Mouse (Mus musculus) liver, embryonic 13.5 days (tissue): ENCODE results near the gene Med13l. TPM values are rescaled to one million over a fixed set of nuclear protein-coding genes. Genes with fewer than 3 reads are reported as not detected.

ENCODE experiments used
- ATAC-seq: fragments of 200-750 bp; cut with Nextera tagmentation; 2 replicates; pipeline ENCODE4 v1.8.0; 2017; ENCODE audit warnings: low read depth, mild to moderate bottlenecking, moderate number of reproducible peaks, moderate library complexity
- DNase-seq: peaks from one replicate; pipeline ENCODE4 v3.0.0; 2022
- H3K27ac ChIP-seq: fragments of 300-500 bp; sonication (generic); 2 replicates; pipeline ENCODE4 v1.5.1; 2015; ENCODE audit warnings: moderate library complexity, mild to moderate bottlenecking, inconsistent platforms
- H3K27me3 ChIP-seq: fragments of 300-500 bp; sonication (generic); 2 replicates; pipeline ENCODE4 v1.6.1; 2015; ENCODE audit warnings: mild to moderate bottlenecking, inconsistent platforms
- H3K36me3 ChIP-seq: fragments of 300-500 bp; sonication (generic); 2 replicates; pipeline ENCODE4 v1.6.1; 2015; ENCODE audit warnings: mild to moderate bottlenecking, inconsistent platforms
- H3K4me1 ChIP-seq: fragments of 300-500 bp; sonication (generic); replicated peaks from 2 replicates; pipeline ENCODE4 v1.6.1; 2015; ENCODE audit warnings: inconsistent platforms
- H3K4me2 ChIP-seq: fragments of 300-500 bp; sonication (generic); 2 replicates; pipeline ENCODE4 v1.6.1; 2015; ENCODE audit warnings: inconsistent platforms, mild to moderate bottlenecking, moderate library complexity
- H3K4me3 ChIP-seq: fragments of 300-500 bp; sonication (generic); replicated peaks from 2 replicates; pipeline ENCODE4 v1.5.1; 2015; ENCODE audit warnings: mild to moderate bottlenecking, inconsistent platforms
- H3K9ac ChIP-seq: fragments of 300-500 bp; sonication (generic); 2 replicates; pipeline ENCODE4 v1.6.1; 2015; ENCODE audit warnings: mild to moderate bottlenecking, inconsistent platforms
- H3K9me3 ChIP-seq: fragments of 300-500 bp; sonication (generic); replicated peaks from 2 replicates; pipeline ENCODE4 v1.6.1; 2016; ENCODE audit warnings: inconsistent platforms
- WGBS: fragments of 180-500 bp; shearing (Covaris S2); methylation state at CpG from one replicate; pipeline ENCODE4 v1.1.7; 2015; ENCODE audit not compliant: insufficient replicate concordance; 5-methylcytosine and 5-hydroxymethylcytosine counted together
- polyA plus RNA-seq: library from polyadenylated mRNA; unstranded; fragments of >200 nt; fragmentation: Nextera tagmentation; extraction: Ambion mirVana; gene quantifications from 2 replicates; pipeline ENCODE4 v1.2.1, GENCODE M21; 2015

The Med13l gene
- polyA plus RNA-seq, 1 experiment from 2014 or later = 10.1 TPM

DNA sequence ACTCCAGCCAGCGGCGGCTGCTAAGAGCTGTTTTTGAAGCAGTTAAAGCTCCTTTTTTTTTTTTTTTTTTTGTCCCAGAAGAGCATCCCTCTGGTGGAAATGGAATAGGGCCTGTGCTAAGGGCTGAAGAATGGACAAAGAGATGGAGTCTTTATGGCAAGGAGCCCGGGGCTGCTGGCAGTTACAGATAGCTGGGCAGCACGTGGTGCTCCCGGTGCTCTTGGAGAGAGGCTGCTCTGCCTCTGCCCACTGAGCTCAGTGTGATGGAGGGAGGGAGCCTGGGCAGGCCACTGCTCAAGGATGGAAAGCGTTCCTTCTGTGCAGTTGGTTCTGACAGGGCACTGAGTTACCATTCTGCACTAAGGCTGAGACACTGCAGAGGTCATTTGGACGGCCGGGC, 53.6 kb downstream of the Med13l start:
- 37% methylated on average over 8 of the region's 8 CpGs for WGBS
- DNase-seq (no peak), ATAC-seq (peak; percentile 45; the same call in 1 of the 2 replicates)
- Histone ChIP-seq H3K9me3 (no peaks in the 10 kb centered on the region), H3K4me1 (peaks cover 63% of the 10 kb centered on the region), H3K27ac (peak overlapping the region; percentile 3), H3K36me3 (peaks cover 11% of the 10 kb centered on the region), H3K4me2 (no peak overlapping the region), H3K27me3 (no peaks in the 10 kb centered on the region), H3K9ac (no peak overlapping the region), H3K4me3 (no peak overlapping the region)

- Histone ChIP-seq H3K36me3 (peaks cover 11% of the 10 kb centered on the region), H3K4me3 (no peak overlapping the region), H3K9ac (no peak overlapping the region), H3K27ac (peak overlapping the region; percentile 3; the same call in 1 of the 2 replicates), H3K27me3 (no peaks in the 10 kb centered on the region), H3K4me1 (peaks cover 63% of the 10 kb centered on the region), H3K4me2 (no peak overlapping the region), H3K9me3 (no peaks in the 10 kb centered on the region)
- no peak for ATAC-seq
- 10% methylated on average over 2 of the region's 2 CpGs for WGBS
- DNase-seq = no peak
These were observed 54.1 kb downstream of the Med13l start for GRCm38 (mm10) chr5:118614571-118614981.

DNA sequence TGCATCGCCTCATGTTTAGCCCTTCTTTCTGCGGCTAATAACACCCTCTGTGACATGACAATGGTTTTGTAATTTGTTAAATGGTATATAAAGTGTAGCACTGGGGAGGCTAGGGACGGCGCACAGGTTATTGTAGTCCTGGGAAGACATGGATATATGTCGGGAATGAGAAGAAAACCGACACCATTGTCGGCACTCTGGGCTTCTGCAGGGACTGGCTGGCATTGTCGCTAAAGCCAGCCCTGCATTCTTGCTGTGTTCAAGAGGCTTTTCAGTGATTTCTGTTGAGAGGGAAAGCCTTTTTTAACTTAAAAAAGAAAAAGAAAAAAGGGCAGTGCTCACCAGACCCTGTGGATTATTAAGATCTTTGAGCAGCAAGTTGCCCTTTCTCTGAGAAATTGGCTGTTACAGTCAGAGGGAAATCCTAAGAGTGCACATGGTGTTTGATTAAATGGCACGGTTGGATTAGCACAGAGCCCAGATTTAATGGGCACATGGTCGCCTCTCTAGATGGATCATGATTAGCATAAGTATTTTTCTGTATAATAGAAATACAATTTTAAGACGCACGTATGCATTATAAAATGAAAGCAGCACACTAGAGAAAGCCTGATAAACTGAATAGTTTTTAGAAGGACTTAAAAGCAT, 58.6 kb downstream of the Med13l start:
- Histone ChIP-seq H3K4me2 (no peak overlapping the region), H3K36me3 (no peaks in the 10 kb centered on the region), H3K4me1 (peaks cover 47% of the 10 kb centered on the region), H3K27me3 (no peaks in the 10 kb centered on the region), H3K27ac (no peak overlapping the region), H3K9ac (no peak overlapping the region), H3K9me3 (no peaks in the 10 kb centered on the region), H3K4me3 (no peak overlapping the region)
- ATAC-seq = no peak
- WGBS = 83% methylated on average over 12 of the region's 12 CpGs
- DNase-seq = no peak

DNA sequence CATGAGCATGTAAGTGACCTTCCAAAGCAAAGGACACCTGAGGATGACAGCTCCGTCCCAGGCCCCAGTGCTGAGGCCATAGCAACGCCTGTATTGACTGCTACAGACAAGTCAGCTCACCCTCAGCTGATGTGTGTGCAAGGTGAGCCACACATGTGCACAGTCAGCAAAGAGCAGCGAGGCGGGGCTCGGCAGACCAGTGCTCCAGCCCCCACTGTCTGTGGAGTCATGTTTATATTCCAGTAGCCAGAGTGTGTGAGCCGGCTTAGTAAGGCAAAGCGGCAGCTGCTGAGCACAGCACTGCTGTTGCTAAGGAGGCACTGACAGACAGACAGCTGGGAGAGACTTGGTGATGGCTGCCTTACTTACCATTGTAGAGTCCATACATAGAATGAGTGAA, 59.3 kb downstream of the Med13l start:
- DNase-seq = no peak
- no peak overlapping the region for H3K4me2 ChIP-seq
- H3K4me1 ChIP-seq = peaks cover 40% of the 10 kb centered on the region
- no peak overlapping the region for H3K4me3 ChIP-seq
- H3K27me3 ChIP-seq = no peaks in the 10 kb centered on the region
- no peaks in the 10 kb centered on the region for H3K9me3 ChIP-seq
- no peaks in the 10 kb centered on the region for H3K36me3 ChIP-seq
- no peak overlapping the region for H3K9ac ChIP-seq
- no peak overlapping the region for H3K27ac ChIP-seq
- WGBS = 83% methylated on average over 7 of the region's 7 CpGs
- ATAC-seq = no peak

- WGBS = 91% methylated on average over 7 of the region's 7 CpGs
- H3K9ac ChIP-seq = no peak overlapping the region
- ATAC-seq (no peak), DNase-seq (no peak)
- H3K27me3 ChIP-seq = no peaks in the 10 kb centered on the region
- no peaks in the 10 kb centered on the region for H3K36me3 ChIP-seq
- no peaks in the 10 kb centered on the region for H3K9me3 ChIP-seq
- no peak overlapping the region for H3K27ac ChIP-seq
- H3K4me2 ChIP-seq = no peak overlapping the region
- peaks cover 34% of the 10 kb centered on the region for H3K4me1 ChIP-seq
- no peak overlapping the region for H3K4me3 ChIP-seq
These were observed 59.9 kb downstream of the Med13l start for GRCm38 (mm10) chr5:118620330-118620910.

GRCm38 (mm10) chr5:118621877-118622276, 61.4 kb downstream of the Med13l start:
- ATAC-seq = no peak
- H3K4me1 ChIP-seq = peaks cover 23% of the 10 kb centered on the region

GRCm38 (mm10) chr5:118622346-118622745, 61.9 kb downstream of the Med13l start:
- DNase-seq (no peak), ATAC-seq (no peak)
- no peaks in the 10 kb centered on the region for H3K36me3 ChIP-seq
- peaks cover 20% of the 10 kb centered on the region for H3K4me1 ChIP-seq
- H3K4me3 ChIP-seq = no peak overlapping the region
- no peaks in the 10 kb centered on the region for H3K27me3 ChIP-seq
- no peak overlapping the region for H3K4me2 ChIP-seq
- no peak overlapping the region for H3K27ac ChIP-seq
- H3K9me3 ChIP-seq = no peaks in the 10 kb centered on the region
- H3K9ac ChIP-seq = no peak overlapping the region
- 87% methylated on average over 5 of the region's 5 CpGs for WGBS

More at GRCm38 (mm10) chr5:118621877-118622276, 61.4 kb downstream of the Med13l start:
- H3K36me3 ChIP-seq = no peaks in the 10 kb centered on the region
- DNase-seq = no peak
- H3K27me3 ChIP-seq = no peaks in the 10 kb centered on the region
- no peak overlapping the region for H3K4me3 ChIP-seq
- WGBS = 64% methylated on average over 4 of the region's 4 CpGs
- no peaks in the 10 kb centered on the region for H3K9me3 ChIP-seq
- no peak overlapping the region for H3K4me2 ChIP-seq
- no peak overlapping the region for H3K27ac ChIP-seq
- no peak overlapping the region for H3K9ac ChIP-seq

GRCm38 (mm10) chr5:118623797-118624196, 63.3 kb downstream of the Med13l start:
- no peak for ATAC-seq
- WGBS = 84% methylated on average over 5 of the region's 5 CpGs
- Histone ChIP-seq H3K9me3 (no peaks in the 10 kb centered on the region), H3K27me3 (no peaks in the 10 kb centered on the region), H3K36me3 (no peaks in the 10 kb centered on the region), H3K4me3 (no peak overlapping the region), H3K27ac (no peak overlapping the region), H3K9ac (no peak overlapping the region), H3K4me1 (peaks cover 25% of the 10 kb centered on the region), H3K4me2 (no peak overlapping the region)
- DNase-seq = no peak

DNA sequence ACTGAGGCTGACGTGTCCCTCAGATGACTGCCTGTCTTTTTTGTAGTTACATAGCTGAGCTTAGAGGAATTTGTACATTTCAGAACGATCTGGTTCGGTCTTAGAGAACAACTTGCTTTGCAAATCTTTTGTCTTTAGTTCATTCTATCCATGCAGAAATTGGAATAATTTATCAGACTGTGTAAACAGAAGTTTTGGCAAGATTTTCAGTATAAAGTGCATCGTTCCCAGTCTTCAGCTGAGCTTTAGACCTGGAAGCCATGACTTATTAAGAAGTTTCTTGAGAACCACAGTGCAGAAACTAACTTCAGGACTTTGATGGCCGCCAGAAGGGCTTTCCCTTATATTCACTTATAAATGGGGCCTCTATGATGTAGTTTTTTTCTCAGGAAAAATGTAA, 67.2 kb downstream of the Med13l start:
- Histone ChIP-seq H3K9me3 (no peaks in the 10 kb centered on the region), H3K27me3 (no peaks in the 10 kb centered on the region), H3K4me1 (peaks cover 46% of the 10 kb centered on the region), H3K4me3 (no peak overlapping the region), H3K4me2 (no peak overlapping the region), H3K9ac (no peak overlapping the region), H3K36me3 (no peaks in the 10 kb centered on the region), H3K27ac (no peak overlapping the region)
- DNase-seq (no peak), ATAC-seq (no peak)
- 85% methylated on average over 5 of the region's 5 CpGs for WGBS

DNA sequence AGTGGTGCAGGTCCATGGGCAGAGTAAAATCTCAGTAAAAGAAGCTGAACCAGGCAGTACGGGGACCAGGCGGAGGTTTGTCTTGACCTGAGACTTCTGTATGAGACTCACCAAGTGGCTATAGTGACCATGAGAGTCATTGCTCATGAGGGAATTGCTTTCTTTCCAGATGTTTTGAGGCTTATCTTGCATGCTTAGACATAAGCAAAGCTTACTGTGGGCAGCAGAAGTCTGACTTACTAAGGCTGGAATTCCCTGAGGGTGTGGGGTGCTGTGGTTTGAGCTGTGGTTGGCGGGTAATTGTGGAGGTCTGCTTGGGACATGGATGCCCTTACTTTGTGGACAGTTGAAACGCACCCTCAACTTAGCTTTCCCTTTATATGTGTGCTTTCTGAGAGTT, 67.7 kb downstream of the Med13l start:
- no peaks in the 10 kb centered on the region for H3K9me3 ChIP-seq
- WGBS = 77% methylated on average over 4 of the region's 4 CpGs
- no peak for ATAC-seq
- no peaks in the 10 kb centered on the region for H3K27me3 ChIP-seq
- H3K27ac ChIP-seq = no peak overlapping the region
- DNase-seq = no peak
- no peak overlapping the region for H3K4me2 ChIP-seq
- H3K4me3 ChIP-seq = no peak overlapping the region
- no peaks in the 10 kb centered on the region for H3K36me3 ChIP-seq
- no peak overlapping the region for H3K9ac ChIP-seq
- H3K4me1 ChIP-seq = peaks cover 52% of the 10 kb centered on the region

DNA sequence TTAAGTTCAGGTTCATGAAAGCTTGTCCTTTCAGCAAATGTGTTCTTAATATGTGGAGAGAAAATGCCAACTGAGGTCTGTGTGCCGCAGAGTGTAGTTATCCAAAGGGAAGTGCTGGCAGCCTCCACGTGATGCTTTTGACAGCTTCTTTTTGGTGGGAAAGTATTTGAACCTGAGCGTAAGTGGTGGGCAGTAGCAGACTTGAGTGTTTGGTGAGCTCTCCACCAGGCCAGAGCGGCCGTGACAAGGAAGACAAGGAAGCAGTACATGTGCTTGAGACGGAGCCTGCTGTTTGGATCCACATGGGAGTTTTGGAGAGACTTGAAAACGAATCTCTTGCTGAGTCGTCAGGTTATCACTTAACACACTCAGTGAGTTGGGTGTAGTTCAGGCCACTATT, 71.9 kb downstream of the Med13l start:
- DNase-seq (no peak), ATAC-seq (no peak)
- no peaks in the 10 kb centered on the region for H3K9me3 ChIP-seq
- no peaks in the 10 kb centered on the region for H3K27me3 ChIP-seq
- H3K4me3 ChIP-seq = no peak overlapping the region
- 50% methylated on average over 8 of the region's 8 CpGs for WGBS
- H3K36me3 ChIP-seq = peaks cover 3% of the 10 kb centered on the region; the same call in 1 of the 2 replicates
- H3K27ac ChIP-seq = no peak overlapping the region
- H3K4me2 ChIP-seq = no peak overlapping the region
- H3K9ac ChIP-seq = no peak overlapping the region
- peaks cover 84% of the 10 kb centered on the region for H3K4me1 ChIP-seq

DNA sequence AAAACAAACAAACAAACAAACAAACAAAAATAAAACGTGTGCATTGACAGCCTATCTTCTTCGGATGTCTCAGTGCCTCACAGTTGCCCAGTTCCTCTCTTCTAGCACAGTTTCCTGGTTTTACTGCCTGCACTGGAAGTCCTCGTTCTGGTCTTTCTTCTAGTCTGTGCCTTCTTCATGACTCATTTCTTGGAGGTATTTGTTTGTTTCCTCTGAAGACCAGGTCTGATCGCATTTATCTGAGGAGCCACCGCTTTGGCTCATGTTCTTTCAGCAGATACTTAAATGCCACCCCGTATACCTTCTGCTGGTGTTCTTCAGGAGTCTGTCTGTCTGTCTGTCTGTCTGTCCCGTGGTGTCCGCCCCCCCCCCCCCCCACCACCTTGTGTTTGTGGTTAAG, 72.6 kb downstream of the Med13l start:
- Histone ChIP-seq H3K4me3 (no peak overlapping the region), H3K4me1 (peaks cover 83% of the 10 kb centered on the region), H3K36me3 (peaks cover 3% of the 10 kb centered on the region; the same call in 1 of the 2 replicates), H3K4me2 (no peak overlapping the region), H3K27me3 (no peaks in the 10 kb centered on the region), H3K9me3 (no peaks in the 10 kb centered on the region), H3K27ac (no peak overlapping the region), H3K9ac (no peak overlapping the region)
- no peak for DNase-seq
- 14% methylated on average over 8 of the region's 8 CpGs for WGBS
- no peak for ATAC-seq
